Mouse (Mus musculus): Measurements from ENCODE around the gene Sec16b. TPM values are rescaled to one million over a fixed set of nuclear protein-coding genes. Genes with fewer than 3 reads are reported as not detected.

Gene Sec16b
- polyA plus RNA-seq, 1 experiment from 2014 or later = 7.8 TPM

DNA sequence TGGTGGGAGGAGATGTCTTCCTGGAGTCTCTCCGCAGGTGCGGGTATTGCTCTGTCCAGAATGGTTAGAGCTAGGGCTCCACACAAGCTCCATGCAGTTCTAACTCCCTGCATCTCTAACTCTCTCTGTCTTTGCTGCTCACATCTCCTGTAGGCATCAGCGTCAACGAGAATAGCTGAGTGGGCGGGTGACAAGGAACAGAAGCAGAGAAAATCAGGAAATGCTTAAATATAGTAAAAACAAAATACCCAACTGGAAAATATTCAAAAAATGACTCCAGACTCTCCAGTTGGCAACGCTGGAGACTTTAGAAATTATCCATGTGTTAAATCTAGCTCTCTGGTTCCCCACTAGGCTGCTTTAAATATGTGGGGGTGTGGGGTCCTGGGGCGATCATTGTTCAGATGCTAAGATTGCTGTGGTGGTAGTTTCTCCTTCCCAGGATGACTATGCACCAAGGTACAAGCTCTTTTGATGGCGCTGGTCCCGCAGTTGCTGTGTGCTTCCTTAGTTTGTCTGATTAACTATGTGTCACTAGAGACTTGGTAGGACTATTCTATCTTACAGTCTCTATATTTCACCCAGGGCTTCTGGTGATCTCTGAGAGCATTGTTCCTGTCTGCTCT, 35.7 kb upstream of the Sec16b start:
- no peaks in the 10 kb centered on the region for H3K27me3 ChIP-seq (replicated peaks; ENCODE audit: control insufficient read depth, insufficient read depth, low read length)
- DNase-seq (ENCODE audit: low spot score) (no peak), ATAC-seq (replicated peaks; ENCODE audit: low FRiP score, low TSS enrichment, low read depth) (no peak)
- H3K9ac ChIP-seq (ENCODE audit: low read length) = no peak overlapping the region
- H3K4me2 ChIP-seq (ENCODE audit: low read length) = no peak overlapping the region
- no peaks in the 10 kb centered on the region for H3K36me3 ChIP-seq (ENCODE audit: control insufficient read depth, insufficient read depth, low read length)
- WGBS = 86% methylated on average over 9 of the region's 9 CpGs
- H3K4me3 ChIP-seq (ENCODE audit: low read depth, low read length) = no peak overlapping the region
- no peaks in the 10 kb centered on the region for H3K9me3 ChIP-seq (ENCODE audit: control insufficient read depth, low read length)
- H3K4me1 ChIP-seq (replicated peaks; ENCODE audit: control insufficient read depth, insufficient read depth, low read length) = no peaks in the 10 kb centered on the region
- H3K27ac ChIP-seq (ENCODE audit: low read depth) = no peak overlapping the region

DNA sequence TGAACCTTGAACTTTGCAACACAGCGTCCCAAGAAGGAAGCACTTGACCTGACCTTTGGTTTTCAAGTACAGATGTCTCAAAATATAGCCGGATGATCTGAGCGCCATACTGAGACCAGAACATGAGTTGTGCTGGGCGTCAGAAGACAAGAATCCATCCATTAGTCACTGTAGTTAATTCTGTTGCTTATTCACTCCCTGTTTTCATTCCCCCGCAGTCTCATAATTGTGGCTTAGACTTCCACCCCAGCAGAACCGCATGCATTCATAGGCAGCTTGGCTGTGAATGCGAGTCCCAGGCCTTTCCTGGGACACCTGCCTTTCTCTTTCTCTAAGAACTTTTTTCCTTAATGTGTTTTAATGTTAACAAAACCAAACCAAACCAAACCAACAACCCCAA, 33.8 kb upstream of the Sec16b start:
- Histone ChIP-seq H3K9me3 (ENCODE audit: control insufficient read depth, low read length) (no peaks in the 10 kb centered on the region), H3K27ac (ENCODE audit: low read depth) (no peak overlapping the region), H3K9ac (ENCODE audit: low read length) (no peak overlapping the region), H3K4me2 (ENCODE audit: low read length) (no peak overlapping the region), H3K4me3 (ENCODE audit: low read depth, low read length) (no peak overlapping the region), H3K4me1 (replicated peaks; ENCODE audit: control insufficient read depth, insufficient read depth, low read length) (no peaks in the 10 kb centered on the region), H3K27me3 (replicated peaks; ENCODE audit: control insufficient read depth, insufficient read depth, low read length) (no peaks in the 10 kb centered on the region), H3K36me3 (ENCODE audit: control insufficient read depth, insufficient read depth, low read length) (no peaks in the 10 kb centered on the region)
- DNase-seq (ENCODE audit: low spot score) (no peak), ATAC-seq (replicated peaks; ENCODE audit: low FRiP score, low TSS enrichment, low read depth) (no peak)
- whole genome bisulfite sequencing = 85% methylated on average over 7 of the region's 7 CpGs

DNA sequence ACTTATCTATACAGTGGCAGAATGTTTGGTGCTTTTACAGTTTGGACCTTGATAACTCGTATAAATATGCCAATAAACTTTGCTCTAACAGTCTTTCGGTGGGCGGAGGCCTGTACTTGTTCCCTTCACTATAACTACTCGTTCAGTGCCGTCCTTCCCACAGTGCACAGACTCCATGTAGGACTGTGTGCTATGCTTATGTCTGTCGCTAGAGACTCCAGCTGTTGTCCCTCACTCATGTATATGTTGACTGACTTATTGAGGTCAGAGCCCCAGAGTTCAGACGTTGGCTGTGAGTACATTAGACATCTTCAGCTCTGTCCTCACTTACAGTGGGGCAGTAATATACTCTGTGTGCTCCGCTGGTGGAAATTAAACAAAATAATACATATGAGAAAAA, 31.7 kb upstream of the Sec16b start:
- Histone ChIP-seq H3K9ac (ENCODE audit: low read length) (no peak overlapping the region), H3K36me3 (ENCODE audit: control insufficient read depth, insufficient read depth, low read length) (no peaks in the 10 kb centered on the region), H3K27me3 (replicated peaks; ENCODE audit: control insufficient read depth, insufficient read depth, low read length) (no peaks in the 10 kb centered on the region), H3K9me3 (ENCODE audit: control insufficient read depth, low read length) (no peaks in the 10 kb centered on the region), H3K4me2 (ENCODE audit: low read length) (no peak overlapping the region), H3K4me1 (replicated peaks; ENCODE audit: control insufficient read depth, insufficient read depth, low read length) (no peaks in the 10 kb centered on the region), H3K27ac (ENCODE audit: low read depth) (no peak overlapping the region), H3K4me3 (ENCODE audit: low read depth, low read length) (no peak overlapping the region)
- 52% methylated on average over 8 of the region's 8 CpGs for WGBS
- DNase-seq (ENCODE audit: low spot score) (no peak), ATAC-seq (replicated peaks; ENCODE audit: low FRiP score, low TSS enrichment, low read depth) (no peak)

DNA sequence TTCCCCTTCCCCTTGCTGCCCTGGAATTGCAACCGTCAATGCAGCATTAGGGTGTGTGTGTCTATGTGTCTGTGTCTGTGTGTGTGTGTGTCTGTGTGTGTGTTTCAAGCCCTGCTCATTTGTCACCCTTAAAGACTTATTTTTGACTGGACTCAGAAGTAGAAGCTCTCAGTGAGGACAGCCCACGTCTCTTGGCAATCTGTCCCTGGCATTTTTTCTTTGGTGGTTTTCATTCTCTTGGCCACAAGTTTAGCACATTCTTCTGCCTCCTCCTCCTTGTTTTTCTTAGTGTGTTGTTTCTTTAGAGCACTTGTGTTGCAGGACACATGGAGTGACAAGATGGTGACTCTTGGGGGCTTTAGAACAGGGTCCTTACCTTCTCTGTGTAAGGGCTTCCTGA, 30.3 kb upstream of the Sec16b start:
- Histone ChIP-seq H3K4me3 (ENCODE audit: low read depth, low read length) (no peak overlapping the region), H3K27ac (ENCODE audit: low read depth) (no peak overlapping the region), H3K4me1 (replicated peaks; ENCODE audit: control insufficient read depth, insufficient read depth, low read length) (no peaks in the 10 kb centered on the region), H3K4me2 (ENCODE audit: low read length) (no peak overlapping the region), H3K27me3 (replicated peaks; ENCODE audit: control insufficient read depth, insufficient read depth, low read length) (no peaks in the 10 kb centered on the region), H3K9me3 (ENCODE audit: control insufficient read depth, low read length) (no peaks in the 10 kb centered on the region), H3K9ac (ENCODE audit: low read length) (no peak overlapping the region), H3K36me3 (ENCODE audit: control insufficient read depth, insufficient read depth, low read length) (no peaks in the 10 kb centered on the region)
- 69% methylated on average over 2 of the region's 2 CpGs for WGBS
- no peak for ATAC-seq (replicated peaks; ENCODE audit: low FRiP score, low TSS enrichment, low read depth)
- DNase-seq (ENCODE audit: low spot score) = no peak

DNA sequence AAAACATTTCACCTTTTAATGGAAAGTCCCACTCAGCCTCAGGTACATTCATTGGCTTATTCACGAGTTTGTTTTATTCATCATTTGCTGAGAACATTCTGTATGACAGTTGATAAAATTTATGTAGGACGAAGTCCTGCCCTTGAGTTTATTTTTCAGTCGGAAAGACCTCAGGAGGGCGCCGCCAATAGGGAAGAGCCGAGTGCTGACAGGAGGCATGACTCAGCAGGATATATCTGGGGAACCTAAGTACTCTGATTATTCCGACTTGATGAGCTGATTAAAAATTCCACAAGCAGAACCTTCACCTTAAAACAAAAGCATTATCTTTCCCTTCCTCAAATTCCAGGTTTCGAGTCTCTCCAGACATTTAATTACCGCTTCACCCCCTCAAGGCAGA, 26.4 kb upstream of the Sec16b start:
- Histone ChIP-seq H3K9me3 (ENCODE audit: control insufficient read depth, low read length) (no peaks in the 10 kb centered on the region), H3K9ac (ENCODE audit: low read length) (no peak overlapping the region), H3K4me1 (replicated peaks; ENCODE audit: control insufficient read depth, insufficient read depth, low read length) (no peaks in the 10 kb centered on the region), H3K27ac (ENCODE audit: low read depth) (no peak overlapping the region), H3K27me3 (replicated peaks; ENCODE audit: control insufficient read depth, insufficient read depth, low read length) (no peaks in the 10 kb centered on the region), H3K4me2 (ENCODE audit: low read length) (no peak overlapping the region), H3K36me3 (ENCODE audit: control insufficient read depth, insufficient read depth, low read length) (no peaks in the 10 kb centered on the region), H3K4me3 (ENCODE audit: low read depth, low read length) (no peak overlapping the region)
- no peak for DNase-seq (ENCODE audit: low spot score)
- no peak for ATAC-seq (replicated peaks; ENCODE audit: low FRiP score, low TSS enrichment, low read depth)
- 32% methylated on average over 9 of the region's 9 CpGs for WGBS

DNA sequence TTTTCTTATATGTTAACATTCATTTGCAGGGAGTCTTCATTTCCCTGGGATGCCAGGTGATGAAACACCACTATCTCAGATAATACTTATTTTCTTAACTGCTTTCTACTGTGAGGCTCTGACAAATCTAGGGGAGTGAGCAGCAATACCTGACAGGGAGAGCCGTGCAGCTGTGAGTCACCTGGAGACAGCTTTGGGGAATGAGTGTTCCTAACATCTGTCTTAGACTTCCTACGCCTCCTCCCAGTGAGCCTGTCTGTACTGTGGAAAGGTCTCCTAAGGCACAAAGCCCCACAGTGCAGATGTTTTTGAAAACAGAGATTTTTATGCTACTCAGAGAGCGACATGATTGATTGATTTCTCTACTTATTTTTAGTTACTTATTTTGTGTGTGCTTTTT, 25.6 kb upstream of the Sec16b start:
- Histone ChIP-seq H3K9me3 (ENCODE audit: control insufficient read depth, low read length) (no peaks in the 10 kb centered on the region), H3K4me2 (ENCODE audit: low read length) (no peak overlapping the region), H3K4me1 (replicated peaks; ENCODE audit: control insufficient read depth, insufficient read depth, low read length) (no peaks in the 10 kb centered on the region), H3K9ac (ENCODE audit: low read length) (no peak overlapping the region), H3K27me3 (replicated peaks; ENCODE audit: control insufficient read depth, insufficient read depth, low read length) (no peaks in the 10 kb centered on the region), H3K4me3 (ENCODE audit: low read depth, low read length) (no peak overlapping the region), H3K27ac (ENCODE audit: low read depth) (no peak overlapping the region), H3K36me3 (ENCODE audit: control insufficient read depth, insufficient read depth, low read length) (no peaks in the 10 kb centered on the region)
- WGBS = 69% methylated on average over 3 of the region's 3 CpGs
- no peak for DNase-seq (ENCODE audit: low spot score)
- ATAC-seq (replicated peaks; ENCODE audit: low FRiP score, low TSS enrichment, low read depth) = no peak

DNA sequence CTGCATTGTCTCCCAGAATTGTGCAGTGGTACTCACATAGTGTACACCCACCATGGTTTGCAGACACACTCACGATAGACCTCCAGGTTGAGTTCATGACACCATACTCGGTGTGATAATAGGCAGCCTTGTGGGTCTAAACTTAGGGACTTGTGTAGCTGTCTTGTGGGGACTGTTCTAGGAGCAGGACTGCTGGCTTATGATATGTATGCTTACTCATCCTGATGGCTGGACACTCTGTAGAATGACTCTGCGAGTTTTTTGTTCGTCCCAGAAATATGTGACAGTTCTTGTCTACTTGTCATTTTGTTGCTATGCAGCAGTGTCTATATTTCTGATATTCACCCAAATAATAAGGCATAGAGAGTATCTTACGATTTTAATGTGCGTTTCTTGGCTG, 24.9 kb upstream of the Sec16b start:
- H3K9ac ChIP-seq (ENCODE audit: low read length) = no peak overlapping the region
- no peak overlapping the region for H3K27ac ChIP-seq (ENCODE audit: low read depth)
- H3K4me1 ChIP-seq (replicated peaks; ENCODE audit: control insufficient read depth, insufficient read depth, low read length) = no peaks in the 10 kb centered on the region
- H3K27me3 ChIP-seq (replicated peaks; ENCODE audit: control insufficient read depth, insufficient read depth, low read length) = no peaks in the 10 kb centered on the region
- ATAC-seq (replicated peaks; ENCODE audit: low FRiP score, low TSS enrichment, low read depth) (no peak), DNase-seq (ENCODE audit: low spot score) (no peak)
- H3K9me3 ChIP-seq (ENCODE audit: control insufficient read depth, low read length) = no peaks in the 10 kb centered on the region
- no peak overlapping the region for H3K4me3 ChIP-seq (ENCODE audit: low read depth, low read length)
- WGBS = 91% methylated on average over 6 of the region's 6 CpGs
- no peaks in the 10 kb centered on the region for H3K36me3 ChIP-seq (ENCODE audit: control insufficient read depth, insufficient read depth, low read length)
- no peak overlapping the region for H3K4me2 ChIP-seq (ENCODE audit: low read length)

DNA sequence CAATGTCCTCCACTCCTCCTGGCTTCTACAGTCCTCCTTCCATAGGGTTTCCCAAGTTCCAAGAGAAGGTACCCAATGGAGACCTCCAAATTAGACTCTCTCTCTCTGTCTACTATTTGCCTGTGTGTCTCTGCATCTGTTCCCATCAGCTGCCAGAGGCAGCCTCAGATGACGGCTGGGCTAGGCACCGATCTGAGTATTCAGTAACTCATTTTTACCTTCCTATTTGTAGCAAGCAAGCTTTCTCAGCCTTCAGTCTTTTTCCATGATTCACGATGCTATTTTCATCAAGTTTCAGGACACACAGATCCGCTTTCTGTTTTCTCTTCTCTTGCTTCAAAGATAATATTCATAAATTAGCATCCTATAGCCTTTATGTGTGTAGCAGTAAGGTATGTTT, 22.4 kb upstream of the Sec16b start:
- DNase-seq (ENCODE audit: low spot score) = no peak
- no peaks in the 10 kb centered on the region for H3K36me3 ChIP-seq (ENCODE audit: control insufficient read depth, insufficient read depth, low read length)
- H3K4me2 ChIP-seq (ENCODE audit: low read length) = no peak overlapping the region
- no peak overlapping the region for H3K27ac ChIP-seq (ENCODE audit: low read depth)
- no peak overlapping the region for H3K9ac ChIP-seq (ENCODE audit: low read length)
- H3K27me3 ChIP-seq (replicated peaks; ENCODE audit: control insufficient read depth, insufficient read depth, low read length) = no peaks in the 10 kb centered on the region
- H3K4me1 ChIP-seq (replicated peaks; ENCODE audit: control insufficient read depth, insufficient read depth, low read length) = no peaks in the 10 kb centered on the region
- WGBS = 89% methylated on average over 4 of the region's 4 CpGs
- no peaks in the 10 kb centered on the region for H3K9me3 ChIP-seq (ENCODE audit: control insufficient read depth, low read length)
- H3K4me3 ChIP-seq (ENCODE audit: low read depth, low read length) = no peak overlapping the region
- ATAC-seq (replicated peaks; ENCODE audit: low FRiP score, low TSS enrichment, low read depth) = no peak

DNA sequence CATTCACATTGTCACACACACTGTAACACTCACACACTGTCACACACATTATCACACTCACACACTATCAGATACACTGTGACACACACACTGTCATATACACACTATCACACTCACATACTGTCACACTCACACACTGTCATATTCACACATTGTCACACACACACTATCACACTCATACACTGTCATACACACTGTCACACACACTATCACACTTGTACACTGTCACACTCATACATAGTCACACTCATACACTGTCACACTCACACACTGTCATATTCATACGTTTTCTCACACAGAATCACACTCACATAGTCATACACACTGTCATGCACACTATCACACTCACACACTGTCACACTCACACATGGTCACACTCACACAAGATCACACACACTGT, 5.9 kb upstream of the Sec16b start:
- Histone ChIP-seq H3K4me3 (ENCODE audit: low read depth, low read length) (no peak overlapping the region), H3K27ac (ENCODE audit: low read depth) (no peak overlapping the region), H3K36me3 (ENCODE audit: control insufficient read depth, insufficient read depth, low read length) (no peaks in the 10 kb centered on the region), H3K4me1 (replicated peaks; ENCODE audit: control insufficient read depth, insufficient read depth, low read length) (no peaks in the 10 kb centered on the region), H3K27me3 (replicated peaks; ENCODE audit: control insufficient read depth, insufficient read depth, low read length) (no peaks in the 10 kb centered on the region), H3K9me3 (ENCODE audit: control insufficient read depth, low read length) (no peaks in the 10 kb centered on the region), H3K9ac (ENCODE audit: low read length) (no peak overlapping the region), H3K4me2 (ENCODE audit: low read length) (no peak overlapping the region)
- no peak for ATAC-seq (replicated peaks; ENCODE audit: low FRiP score, low TSS enrichment, low read depth)
- DNase-seq (ENCODE audit: low spot score) = no peak
- WGBS = 85% methylated on average over 1 of the region's 1 CpGs

Measured in intestine, embryonic 14.5 days (tissue).